Mouse (Mus musculus) heart, adult 8-10 months (tissue): ENCODE results near the gene Utrn. TPM values are rescaled to one million over a fixed set of nuclear protein-coding genes. Genes with fewer than 3 reads are reported as not detected.

Experiments
- DNase-seq: peaks from one replicate; pipeline ENCODE4 v3.0.0; 2022; ENCODE audit warnings: low spot score
- total RNA-seq, 4 experiments: library from RNA; stranded (reverse); gene quantifications; 2 replicates each; pipeline ENCODE4 v1.2.4; 2022

The Utrn gene
- total RNA-seq, 4 experiments from 2014 or later: 59.3 to 75.7 (median 71.0) TPM

- DNase-seq: no peak
These were observed 137.7 kb downstream of the Utrn start for GRCm38 (mm10) chr10:12731459-12731858.

GRCm38 (mm10) chr10:12729635-12730034 is 139.5 kb downstream of the Utrn start:
- DNase-seq: no peak

GRCm38 (mm10) chr10:12729033-12729432 is 140.1 kb downstream of the Utrn start:
- DNase-seq: no peak

- DNase-seq: no peak
These were observed 141.3 kb downstream of the Utrn start for GRCm38 (mm10) chr10:12727881-12728280.

- no peak for DNase-seq
These were observed 143.0 kb downstream of the Utrn start for GRCm38 (mm10) chr10:12726041-12726608.

GRCm38 (mm10) chr10:12724247-12725001 is 144.7 kb downstream of the Utrn start:
- no peak for DNase-seq

GRCm38 (mm10) chr10:12723269-12723668 is 145.9 kb downstream of the Utrn start:
- DNase-seq: no peak

GRCm38 (mm10) chr10:12722111-12722510 is 147.1 kb downstream of the Utrn start:
- no peak for DNase-seq

GRCm38 (mm10) chr10:12718386-12718785 is 150.8 kb downstream of the Utrn start:
- DNase-seq: no peak

GRCm38 (mm10) chr10:12717381-12717780 is 151.8 kb downstream of the Utrn start:
- DNase-seq: no peak

- DNase-seq: no peak
These were observed 152.4 kb downstream of the Utrn start for GRCm38 (mm10) chr10:12716657-12717327.

GRCm38 (mm10) chr10:12713236-12713855 is 155.8 kb downstream of the Utrn start:
- DNase-seq: no peak

GRCm38 (mm10) chr10:12711332-12711831 is 157.8 kb downstream of the Utrn start:
- no peak for DNase-seq

- no peak for DNase-seq
These were observed 162.6 kb downstream of the Utrn start for GRCm38 (mm10) chr10:12706516-12706915.

- DNase-seq: no peak
These were observed 163.2 kb downstream of the Utrn start for GRCm38 (mm10) chr10:12705990-12706389.

- no peak for DNase-seq
These were observed 164.9 kb downstream of the Utrn start for GRCm38 (mm10) chr10:12704290-12704689.

GRCm38 (mm10) chr10:12703526-12703925 is 165.6 kb downstream of the Utrn start:
- DNase-seq: no peak

- no peak for DNase-seq
These were observed 167.0 kb downstream of the Utrn start for GRCm38 (mm10) chr10:12702140-12702539.

GRCm38 (mm10) chr10:12701694-12702093 is 167.5 kb downstream of the Utrn start:
- peak; percentile 21 for DNase-seq

GRCm38 (mm10) chr10:12700576-12700975 is 168.6 kb downstream of the Utrn start:
- DNase-seq: no peak

- no peak for DNase-seq
These were observed 171.3 kb downstream of the Utrn start for GRCm38 (mm10) chr10:12697902-12698301.

- DNase-seq: no peak
These were observed 172.5 kb downstream of the Utrn start for GRCm38 (mm10) chr10:12696704-12697103.
